Mouse (Mus musculus): Measurements from ENCODE around the gene Rbp7. TPM values are rescaled to one million over a fixed set of nuclear protein-coding genes. Genes with fewer than 3 reads are reported as not detected.
A peak's percentile ranks its signal among the peaks of the same experiment; 100 is the strongest.
"Not testable (repeated sequence)": the region's sequence is repeated elsewhere in the genome, so short reads cannot be mapped to it uniquely, and the experiment has no call there.

The Rbp7 gene
- total and polyA plus RNA-seq, 2 experiments from 2014 or later: not detected

- WGBS: 98% methylated on average over 3 of the region's 3 CpGs
- no peak overlapping the region for H3K4me2 ChIP-seq (ENCODE audit: low read depth, low read length)
- DNase-seq (ENCODE audit: low spot score): no peak
- no peak overlapping the region for H3K4me3 ChIP-seq (ENCODE audit: low read length)
- H3K9ac ChIP-seq (replicated peaks; ENCODE audit: low read length): no peak overlapping the region
- no peaks in the 10 kb centered on the region for H3K9me3 ChIP-seq (ENCODE audit: low read length)
- no peak for ATAC-seq
- H3K27me3 ChIP-seq (ENCODE audit: insufficient read depth, low read length): no peaks in the 10 kb centered on the region
- no peak overlapping the region for H3K27ac ChIP-seq
- H3K4me1 ChIP-seq (ENCODE audit: insufficient read depth, low read length): no peaks in the 10 kb centered on the region
- TF ChIP-seq CTCF (IDR thresholded peaks at IDR 0.05; ENCODE audit: low read depth): no peak
- no peaks in the 10 kb centered on the region; the same call in 1 of the 2 replicates for H3K36me3 ChIP-seq (ENCODE audit: insufficient read depth, low read length)
These were observed 14.8 kb upstream of the Rbp7 start for GRCm38 (mm10) chr4:149469557-149469956.

GRCm38 (mm10) chr4:149463435-149463950, 8.7 kb upstream of the Rbp7 start:
- no peak for TF ChIP-seq CTCF (IDR thresholded peaks at IDR 0.05; ENCODE audit: low read depth)
- no peaks in the 10 kb centered on the region for H3K27me3 ChIP-seq (ENCODE audit: insufficient read depth, low read length)
- no peaks in the 10 kb centered on the region for H3K9me3 ChIP-seq (ENCODE audit: low read length)
- no peak overlapping the region for H3K4me3 ChIP-seq (ENCODE audit: low read length)
- no peak overlapping the region for H3K4me2 ChIP-seq (ENCODE audit: low read depth, low read length)
- H3K27ac ChIP-seq: no peak overlapping the region
- ATAC-seq (no peak), DNase-seq (ENCODE audit: low spot score) (no peak)
- 81% methylated on average over 6 of the region's 6 CpGs for WGBS
- H3K4me1 ChIP-seq (ENCODE audit: insufficient read depth, low read length): no peaks in the 10 kb centered on the region
- no peak overlapping the region for H3K9ac ChIP-seq (replicated peaks; ENCODE audit: low read length)
- H3K36me3 ChIP-seq (ENCODE audit: insufficient read depth, low read length): no peaks in the 10 kb centered on the region

GRCm38 (mm10) chr4:149462305-149462971, 7.7 kb upstream of the Rbp7 start:
- WGBS: 79% methylated on average over 6 of the region's 6 CpGs
- H3K27me3 ChIP-seq (ENCODE audit: insufficient read depth, low read length): no peaks in the 10 kb centered on the region
- TF ChIP-seq CTCF (IDR thresholded peaks at IDR 0.05; ENCODE audit: low read depth): no peak
- DNase-seq (ENCODE audit: low spot score) (no peak), ATAC-seq (no peak)
- no peak overlapping the region for H3K4me2 ChIP-seq (ENCODE audit: low read depth, low read length)
- H3K9ac ChIP-seq (replicated peaks; ENCODE audit: low read length): no peak overlapping the region
- no peak overlapping the region for H3K27ac ChIP-seq
- no peaks in the 10 kb centered on the region for H3K4me1 ChIP-seq (ENCODE audit: insufficient read depth, low read length)
- no peaks in the 10 kb centered on the region for H3K36me3 ChIP-seq (ENCODE audit: insufficient read depth, low read length)
- H3K4me3 ChIP-seq (ENCODE audit: low read length): no peak overlapping the region
- H3K9me3 ChIP-seq (ENCODE audit: low read length): no peaks in the 10 kb centered on the region

- DNase-seq (ENCODE audit: low spot score) (peak; percentile 46), ATAC-seq (no peak)
- no peaks in the 10 kb centered on the region for H3K36me3 ChIP-seq (ENCODE audit: insufficient read depth, low read length)
- no peaks in the 10 kb centered on the region for H3K4me1 ChIP-seq (ENCODE audit: insufficient read depth, low read length)
- no peak overlapping the region for H3K27ac ChIP-seq
- H3K27me3 ChIP-seq (ENCODE audit: insufficient read depth, low read length): no peaks in the 10 kb centered on the region
- WGBS: 56% methylated on average over 6 of the region's 7 CpGs
- H3K4me3 ChIP-seq (ENCODE audit: low read length): no peak overlapping the region
- no peak overlapping the region for H3K4me2 ChIP-seq (ENCODE audit: low read depth, low read length)
- H3K9me3 ChIP-seq (ENCODE audit: low read length): no peaks in the 10 kb centered on the region
- H3K9ac ChIP-seq (replicated peaks; ENCODE audit: low read length): no peak overlapping the region
- TF ChIP-seq CTCF (IDR thresholded peaks at IDR 0.05; ENCODE audit: low read depth): no peak
These were observed 7.0 kb upstream of the Rbp7 start for GRCm38 (mm10) chr4:149461579-149462304.

GRCm38 (mm10) chr4:149460475-149460874, 5.7 kb upstream of the Rbp7 start:
- not testable (repeated sequence) for ATAC-seq; H3K4me1 ChIP-seq (ENCODE audit: insufficient read depth, low read length)
- 90% methylated on average over 2 of the region's 2 CpGs for WGBS

GRCm38 (mm10) chr4:149459425-149459824, 4.6 kb upstream of the Rbp7 start:
- Histone ChIP-seq H3K9ac (replicated peaks; ENCODE audit: low read length) (no peak overlapping the region), H3K27me3 (ENCODE audit: insufficient read depth, low read length) (no peaks in the 10 kb centered on the region), H3K9me3 (ENCODE audit: low read length) (no peaks in the 10 kb centered on the region), H3K4me3 (ENCODE audit: low read length) (no peak overlapping the region), H3K36me3 (ENCODE audit: insufficient read depth, low read length) (no peaks in the 10 kb centered on the region), H3K27ac (no peak overlapping the region), H3K4me1 (ENCODE audit: insufficient read depth, low read length) (no peaks in the 10 kb centered on the region), H3K4me2 (ENCODE audit: low read depth, low read length) (no peak overlapping the region)
- TF ChIP-seq CTCF (IDR thresholded peaks at IDR 0.05; ENCODE audit: low read depth): no peak
- DNase-seq (ENCODE audit: low spot score) (no peak), ATAC-seq (no peak)
- WGBS: 85% methylated on average over 1 of the region's 1 CpGs

More at GRCm38 (mm10) chr4:149460475-149460874, 5.7 kb upstream of the Rbp7 start:
- H3K27ac ChIP-seq; H3K27me3 ChIP-seq (ENCODE audit: insufficient read depth, low read length); H3K9me3 ChIP-seq (ENCODE audit: low read length); H3K4me3 ChIP-seq (ENCODE audit: low read length); H3K36me3 ChIP-seq (ENCODE audit: insufficient read depth, low read length); DNase-seq (ENCODE audit: low spot score); H3K4me2 ChIP-seq (ENCODE audit: low read depth, low read length); H3K9ac ChIP-seq (replicated peaks; ENCODE audit: low read length): not testable (repeated sequence)
- TF ChIP-seq CTCF (IDR thresholded peaks at IDR 0.05; ENCODE audit: low read depth): peak; percentile 26; the same call in 1 of the 2 replicates
